Mouse (Mus musculus) liver (tissue): ENCODE data around the gene Cacna2d2.
A peak's percentile ranks its signal among the peaks of the same experiment; 100 is the strongest.

Experiments used
- DNase-seq: peaks from one replicate; pipeline ENCODE4 v3.0.0-alpha.2; 2020; ENCODE audit warnings: mixed read lengths

Cacna2d2 gene

DNA sequence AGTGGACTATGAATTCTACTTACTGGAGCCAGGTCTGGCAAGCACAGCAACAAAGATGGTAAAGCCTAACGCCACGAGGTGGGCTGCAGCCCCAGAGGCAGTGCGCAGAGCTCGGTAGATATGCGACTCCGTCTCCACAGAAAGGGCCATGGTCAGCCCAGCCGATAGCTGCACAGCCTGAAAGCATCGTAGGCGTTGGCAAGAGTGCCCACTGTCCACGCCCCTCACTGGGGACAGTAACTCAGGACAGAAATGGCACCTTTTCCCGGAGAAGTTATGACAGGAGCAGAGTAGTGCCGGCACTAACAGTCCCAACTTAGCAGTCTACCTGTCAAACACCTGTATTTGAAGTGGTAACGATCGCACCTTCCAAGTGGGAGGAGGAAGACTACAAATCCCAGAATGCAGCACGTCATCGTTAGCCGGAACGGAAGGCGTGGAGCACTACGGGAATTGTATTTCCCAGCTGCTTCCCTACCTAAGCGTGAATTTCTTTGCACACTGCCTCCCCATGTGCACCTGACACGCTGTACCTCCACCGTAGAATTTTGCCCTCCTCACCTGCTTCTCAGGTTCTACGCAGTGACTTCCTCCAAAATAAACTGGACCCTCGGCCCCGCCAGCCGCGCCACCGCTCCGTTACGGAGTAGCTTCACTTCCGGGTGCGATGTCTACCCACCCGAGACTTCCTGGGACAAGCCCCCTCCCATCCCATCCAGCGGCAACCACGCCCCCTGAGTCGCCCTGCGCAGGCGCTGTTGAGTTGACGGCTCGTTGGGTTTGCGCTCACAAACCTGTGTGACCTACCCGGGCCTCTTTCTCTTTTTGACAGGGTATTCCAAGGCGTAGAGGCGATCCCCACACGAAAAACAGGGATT, 142.3 kb downstream of the Cacna2d2 start, which contains the start of the genes Cyb561d2 and Nprl2:
Gene Cyb561d2 (minus strand): TSS at position 720 of the 878 bp plus-strand sequence.
Gene Nprl2 (plus strand): TSS at position 753 of the 878 bp plus-strand sequence.
- peak; percentile 91 for DNase-seq

DNA sequence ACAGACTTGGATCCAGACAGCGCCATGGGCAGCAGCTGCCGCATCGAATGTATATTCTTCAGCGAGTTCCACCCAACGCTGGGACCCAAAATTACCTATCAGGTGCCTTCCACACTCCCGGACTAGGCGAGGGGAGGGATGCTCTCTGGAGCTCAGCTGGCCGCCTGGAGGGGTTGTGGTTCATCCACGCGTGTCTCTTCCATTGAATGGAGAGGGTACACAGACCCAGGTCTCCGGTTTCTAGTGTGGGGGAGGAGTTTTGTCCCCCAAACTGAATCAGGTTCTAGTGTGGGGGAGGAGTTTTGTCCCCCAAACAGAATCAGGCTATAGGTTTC, 142.9 kb downstream of the Cacna2d2 start:
- DNase-seq: no peak

DNA sequence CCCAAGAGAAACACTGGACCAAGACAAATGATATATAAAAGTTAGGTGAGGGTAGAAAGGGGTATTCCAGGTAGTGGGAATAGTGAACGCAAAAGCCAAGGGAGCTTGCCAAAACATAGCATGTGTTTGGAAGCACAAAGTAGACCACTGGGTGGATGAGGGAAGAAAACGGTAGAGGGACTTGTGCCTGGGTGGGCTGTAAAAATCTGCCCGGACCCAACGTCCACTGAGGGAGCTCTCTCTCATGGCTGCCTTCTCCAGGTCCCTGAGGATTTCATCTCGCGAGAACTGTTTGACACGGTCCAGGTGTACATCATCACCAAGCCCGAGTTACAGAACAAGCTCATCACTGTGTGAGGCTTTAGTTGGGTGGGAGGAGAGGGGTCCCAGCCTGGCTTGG, 143.3 kb downstream of the Cacna2d2 start:
- no peak for DNase-seq

DNA sequence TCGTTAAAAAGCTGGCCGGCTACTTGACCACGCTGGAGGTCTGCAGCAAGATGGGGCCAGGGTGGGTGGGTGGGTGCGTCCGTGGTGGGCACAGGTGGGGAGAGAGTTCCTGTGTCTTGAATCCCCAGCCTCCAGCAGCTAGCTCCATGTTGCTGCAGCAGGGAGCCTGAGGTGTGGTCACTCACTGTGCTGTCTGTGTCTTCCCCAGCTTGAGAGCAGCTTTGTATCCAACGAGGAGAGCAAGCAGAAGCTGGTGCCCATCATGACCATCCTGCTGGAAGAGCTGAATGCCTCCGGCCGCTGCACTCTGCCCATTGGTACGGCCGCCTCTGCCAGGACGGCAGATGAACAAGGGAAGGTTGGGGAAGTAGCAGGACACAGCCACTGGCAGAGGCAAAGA, 143.9 kb downstream of the Cacna2d2 start:
- DNase-seq: no peak

DNA sequence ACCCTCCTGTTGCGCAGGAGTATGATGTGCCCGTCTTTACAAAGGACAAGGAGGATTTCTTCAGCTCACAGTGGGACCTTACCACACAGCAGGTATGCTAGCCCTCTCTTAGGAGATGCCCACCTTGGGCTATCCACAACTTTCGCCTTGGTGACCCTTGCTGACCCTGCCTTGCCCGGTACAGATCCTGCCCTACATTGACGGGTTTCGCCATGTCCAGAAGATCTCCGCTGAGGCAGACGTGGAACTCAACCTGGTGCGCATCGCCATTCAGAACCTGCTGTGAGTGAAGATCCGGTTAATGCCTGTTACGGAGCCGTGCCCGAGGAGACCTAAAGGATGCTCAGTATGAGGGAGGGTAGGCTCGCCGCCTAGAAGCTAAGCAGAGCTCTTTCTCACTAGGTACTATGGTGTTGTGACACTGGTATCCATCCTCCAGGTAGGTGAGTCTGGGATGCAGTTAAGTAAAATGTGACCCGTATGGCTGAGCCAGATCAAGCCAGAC, 144.8 kb downstream of the Cacna2d2 start:
- DNase-seq: no peak

DNA sequence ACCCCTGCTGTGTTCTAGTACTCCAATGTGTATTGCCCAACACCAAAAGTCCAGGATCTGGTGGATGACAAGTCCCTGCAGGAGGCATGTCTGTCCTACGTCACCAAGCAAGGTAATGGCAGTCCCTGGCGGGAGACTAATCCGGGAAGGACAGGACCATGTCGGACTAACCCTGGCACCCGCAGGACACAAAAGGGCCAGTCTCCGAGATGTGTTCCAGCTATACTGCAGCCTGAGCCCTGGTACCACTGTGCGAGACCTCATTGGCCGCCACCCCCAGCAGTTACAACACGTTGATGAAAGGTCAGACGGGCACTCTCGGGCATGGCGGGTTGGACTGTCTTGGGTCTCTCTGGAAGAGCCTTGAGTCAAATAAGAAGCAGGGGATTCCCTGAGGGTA, 145.3 kb downstream of the Cacna2d2 start:
- no peak for DNase-seq

DNA sequence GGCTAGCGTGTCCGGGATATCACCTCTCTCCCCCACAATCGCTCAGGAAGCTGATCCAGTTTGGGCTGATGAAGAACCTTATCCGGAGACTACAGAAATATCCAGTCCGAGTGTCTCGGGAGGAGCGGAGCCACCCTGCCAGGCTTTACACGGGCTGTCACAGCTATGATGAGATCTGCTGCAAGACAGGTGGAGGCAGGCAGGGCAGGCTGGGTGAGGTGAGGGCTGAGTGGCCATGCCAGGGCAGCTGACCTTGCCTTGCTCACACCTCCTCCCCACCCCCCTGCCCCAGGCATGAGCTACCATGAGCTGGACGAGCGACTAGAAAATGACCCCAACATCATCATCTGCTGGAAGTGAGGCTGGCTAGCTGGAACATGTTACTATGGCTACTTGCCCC, 145.8 kb downstream of the Cacna2d2 start:
- no peak for DNase-seq

DNA sequence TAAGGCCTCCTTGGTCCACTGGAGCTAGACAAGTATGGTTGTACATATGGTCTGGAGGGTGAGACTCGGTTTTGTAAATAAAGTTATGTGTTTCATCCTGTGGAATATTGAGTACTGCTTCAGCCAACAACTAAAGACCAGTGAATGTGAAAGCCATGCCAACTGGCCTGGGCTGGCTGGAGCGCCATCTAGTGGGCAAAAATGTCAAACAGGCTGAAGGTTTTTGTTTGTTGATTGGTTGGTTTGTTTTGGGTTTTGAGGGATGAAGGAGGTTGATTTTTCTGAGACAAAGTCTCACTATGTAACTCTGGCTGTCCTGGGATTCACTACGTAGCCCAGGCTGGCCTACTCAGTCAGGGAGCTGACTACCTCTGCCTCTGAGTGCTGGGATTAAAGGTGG, 146.2 kb downstream of the Cacna2d2 start:
- peak; percentile 78 for DNase-seq

DNA sequence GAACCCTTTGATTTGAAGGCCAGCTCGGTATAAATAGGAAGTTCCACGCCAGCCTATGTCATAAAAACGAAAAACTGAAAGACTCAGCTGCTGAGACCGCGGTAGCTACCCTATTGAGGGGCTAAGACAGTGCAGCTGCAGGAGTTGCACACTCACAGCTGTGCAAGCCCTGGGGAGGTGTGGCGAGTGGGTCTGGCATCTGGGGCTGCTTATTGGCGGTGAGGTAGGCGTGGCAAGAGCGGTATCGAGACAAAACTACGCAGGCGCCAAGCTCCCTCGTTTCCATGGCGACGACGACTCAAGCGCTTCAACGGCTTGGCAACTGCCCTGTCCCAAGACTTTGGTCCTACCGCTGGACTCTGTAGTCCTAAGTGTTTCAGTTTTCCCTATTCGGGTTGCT, 147.6 kb downstream of the Cacna2d2 start, which contains the start of gene Zmynd10:
Gene Zmynd10 (plus strand): TSS at position 273 of the 400 bp plus-strand sequence.
- DNase-seq: peak; percentile 89

DNA sequence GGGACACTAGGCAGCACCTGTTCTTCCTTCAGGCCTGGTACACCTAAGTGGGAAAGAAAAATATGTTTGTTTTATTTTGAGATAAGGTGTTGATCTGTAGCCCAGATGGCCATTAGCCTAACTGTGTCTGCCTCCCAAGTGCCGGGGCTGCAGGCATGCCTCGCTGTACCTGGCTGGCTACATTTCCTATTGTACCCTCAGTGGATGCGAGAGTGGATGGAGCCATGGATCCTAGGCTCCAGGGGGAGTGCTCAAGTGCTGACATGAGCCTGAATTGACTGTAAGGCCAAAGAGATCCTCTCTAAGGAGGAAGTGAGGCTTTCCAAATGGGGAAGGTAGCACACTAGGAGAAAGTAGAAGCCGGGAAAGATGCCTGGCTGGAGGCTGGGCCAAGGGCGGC, 148.5 kb downstream of the Cacna2d2 start:
- no peak for DNase-seq

DNA sequence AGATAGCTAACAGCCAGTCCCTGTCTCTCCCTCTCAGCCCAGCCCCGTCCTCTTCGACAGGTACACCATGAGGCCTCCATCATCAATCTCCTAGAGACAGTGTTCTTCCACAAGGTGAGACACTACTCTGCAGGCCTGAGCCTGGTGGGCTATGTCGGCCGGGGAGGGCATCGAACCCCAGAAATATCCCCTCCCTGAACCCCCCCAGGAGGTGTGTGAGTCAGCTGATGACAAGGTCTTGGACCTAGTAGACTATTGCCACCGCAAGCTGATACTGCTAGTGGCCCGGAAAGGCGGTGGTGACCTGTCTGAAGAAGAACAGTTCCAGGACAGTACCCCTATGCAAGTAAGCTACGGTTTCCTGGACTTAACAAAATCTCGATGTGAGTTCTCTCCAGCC, 149.4 kb downstream of the Cacna2d2 start:
- no peak for DNase-seq

DNA sequence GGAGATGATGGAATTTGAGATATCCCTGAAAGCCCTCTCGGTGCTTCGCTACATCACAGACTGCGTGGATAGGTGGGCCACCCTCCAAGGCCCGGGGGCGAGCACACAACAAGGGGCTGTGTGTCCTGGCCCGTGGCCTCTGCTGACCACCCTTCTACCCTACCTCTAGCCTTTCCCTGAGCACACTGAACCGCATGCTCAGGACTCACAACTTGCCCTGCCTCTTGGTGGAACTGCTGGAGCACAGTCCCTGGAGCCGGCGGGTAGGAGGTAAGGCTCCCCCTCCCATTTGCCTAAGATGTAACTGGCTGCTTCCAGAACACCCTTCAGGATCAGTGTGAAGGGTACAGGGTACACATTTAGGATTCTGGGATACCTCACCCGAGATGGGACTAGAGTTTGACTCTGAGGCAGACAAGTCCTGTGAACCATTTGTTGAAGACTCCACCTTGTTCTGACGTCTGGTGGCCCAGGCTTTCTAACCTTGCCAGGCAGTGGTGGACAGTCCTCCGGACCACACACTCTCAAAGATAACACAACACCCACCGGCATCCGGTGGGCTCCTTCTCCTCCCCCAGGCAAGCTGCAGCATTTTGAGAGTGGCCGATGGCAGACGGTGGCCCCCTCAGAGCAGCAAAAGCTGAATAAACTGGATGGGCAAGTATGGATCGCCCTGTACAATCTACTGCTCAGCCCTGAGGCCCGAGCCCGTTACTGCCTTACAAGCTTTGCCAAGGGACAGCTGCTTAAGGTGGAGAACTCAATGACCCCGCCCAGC, 150.1 kb downstream of the Cacna2d2 start:
- no peak for DNase-seq

DNA sequence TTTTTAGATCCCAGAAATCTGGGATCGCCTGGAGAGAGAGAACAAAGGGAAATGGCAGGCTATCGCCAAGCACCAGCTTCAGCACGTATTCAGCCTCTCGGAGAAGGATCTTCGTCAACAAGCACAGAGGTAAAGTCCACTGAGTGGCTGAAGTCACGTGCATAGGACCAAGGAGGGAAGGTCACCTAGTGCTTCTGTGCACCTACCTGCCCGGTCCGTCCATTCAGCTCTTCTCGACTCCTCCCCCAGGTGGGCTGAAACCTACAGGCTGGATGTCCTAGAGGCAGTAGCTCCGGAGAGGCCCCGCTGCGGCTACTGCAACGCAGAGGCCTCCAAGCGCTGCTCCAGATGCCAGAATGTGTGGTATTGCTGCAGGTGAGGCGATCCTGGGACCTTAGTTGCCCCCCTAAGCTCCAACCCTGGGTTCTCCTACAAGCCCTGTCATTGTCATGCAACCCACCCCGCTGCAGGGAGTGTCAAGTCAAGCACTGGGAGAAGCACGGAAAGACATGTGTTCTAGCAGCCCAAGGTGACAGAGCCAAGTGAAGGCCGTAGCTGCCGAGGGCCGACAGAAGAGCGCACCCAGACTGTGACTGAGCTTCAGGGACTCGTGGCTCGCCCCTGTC, 151.2 kb downstream of the Cacna2d2 start:
- no peak for DNase-seq

DNA sequence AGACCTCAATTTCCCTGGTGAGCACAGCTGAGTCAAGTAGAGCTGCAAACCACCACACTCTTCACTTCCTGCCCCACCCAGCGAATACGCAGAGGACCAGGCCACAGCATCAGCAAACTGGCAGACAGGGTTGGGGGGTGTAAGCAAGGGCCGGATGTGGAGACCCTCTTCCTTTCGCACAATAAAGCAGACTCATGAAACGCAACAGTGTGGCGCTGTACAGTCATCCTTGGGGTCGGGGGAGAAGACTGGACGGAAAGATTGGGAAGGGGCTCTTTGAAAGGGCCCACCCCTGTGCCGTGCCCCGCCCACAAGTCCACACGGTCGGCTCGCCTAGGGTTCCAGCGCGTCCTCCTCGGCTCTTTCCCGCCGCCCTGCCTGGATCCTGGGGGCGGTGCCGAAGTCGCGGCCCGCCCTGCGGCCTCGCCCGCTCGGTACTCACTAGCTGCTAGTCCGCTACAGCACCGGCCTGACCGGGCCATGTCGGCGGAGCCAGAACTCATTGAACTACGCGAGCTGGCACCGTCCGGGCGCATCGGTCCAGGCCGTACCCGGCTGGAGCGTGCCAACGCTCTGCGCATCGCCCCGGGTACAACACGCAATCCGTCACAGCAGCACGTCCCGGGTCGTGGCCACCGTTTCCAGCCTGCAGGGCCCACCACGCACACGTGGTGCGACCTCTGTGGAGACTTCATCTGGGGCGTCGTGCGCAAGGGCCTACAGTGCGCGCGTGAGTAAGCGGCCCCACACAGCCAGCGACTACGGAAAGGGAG, 151.9 kb downstream of the Cacna2d2 start, which contains the start of gene Rassf1:
Gene Rassf1 (plus strand): TSS at position 439 of the 773 bp plus-strand sequence.
- peak; percentile 85 for DNase-seq

DNA sequence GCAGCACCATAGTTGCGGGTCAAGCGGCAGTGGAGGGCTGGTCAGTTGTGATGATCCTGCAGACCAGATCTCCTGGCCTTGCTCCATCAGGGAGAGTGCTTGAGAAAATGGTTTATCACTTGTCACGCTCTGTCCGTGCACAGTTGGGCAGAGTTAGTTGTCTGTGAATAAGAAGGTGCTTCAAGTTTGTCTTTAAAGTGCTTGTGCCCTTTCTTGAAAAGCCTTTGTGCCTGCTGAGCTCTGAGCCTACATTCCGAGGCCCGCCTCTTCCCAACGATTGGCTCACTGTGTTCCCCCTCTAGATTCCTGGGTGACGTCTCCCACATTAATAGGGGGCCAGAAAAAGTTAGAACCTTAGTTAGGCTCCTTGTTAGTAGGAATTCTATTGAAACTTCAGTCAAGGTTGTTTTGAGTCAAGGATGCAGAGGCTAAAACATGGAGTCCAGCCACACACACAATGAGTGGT, 152.5 kb downstream of the Cacna2d2 start:
- no peak for DNase-seq

DNA sequence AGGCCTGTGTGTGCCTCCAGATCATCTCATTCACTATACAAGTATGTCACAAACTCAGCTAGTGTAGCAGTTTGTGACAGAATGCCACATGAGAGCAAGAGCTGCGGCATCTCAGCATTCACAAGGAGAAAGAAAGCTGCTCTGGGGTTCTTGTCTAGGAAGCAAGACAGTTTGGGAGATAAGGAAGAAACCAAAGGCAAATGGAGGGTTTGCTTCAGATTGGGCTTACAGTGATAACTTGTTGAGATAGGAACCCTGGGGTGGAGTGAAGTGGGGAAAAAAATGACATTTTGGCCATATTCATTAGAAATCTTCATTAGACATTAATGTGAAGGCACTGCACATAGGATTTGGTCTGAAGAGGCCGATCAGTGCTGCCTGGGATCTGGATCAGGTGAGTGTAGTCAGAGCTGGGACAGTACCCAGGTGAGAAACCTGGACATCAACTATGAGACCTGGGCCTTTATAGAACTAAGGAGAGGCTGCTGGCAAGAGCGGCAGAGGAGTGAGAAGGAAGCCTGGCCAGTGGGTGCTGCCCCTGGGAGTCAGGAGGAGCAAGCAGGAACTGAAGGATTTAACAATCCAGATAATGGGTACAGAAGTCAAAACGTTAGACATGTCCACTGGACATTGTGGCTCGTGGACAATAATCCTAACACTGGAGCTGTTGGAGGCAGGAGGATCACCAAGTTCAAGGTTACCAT, 153.4 kb downstream of the Cacna2d2 start:
- DNase-seq: no peak

DNA sequence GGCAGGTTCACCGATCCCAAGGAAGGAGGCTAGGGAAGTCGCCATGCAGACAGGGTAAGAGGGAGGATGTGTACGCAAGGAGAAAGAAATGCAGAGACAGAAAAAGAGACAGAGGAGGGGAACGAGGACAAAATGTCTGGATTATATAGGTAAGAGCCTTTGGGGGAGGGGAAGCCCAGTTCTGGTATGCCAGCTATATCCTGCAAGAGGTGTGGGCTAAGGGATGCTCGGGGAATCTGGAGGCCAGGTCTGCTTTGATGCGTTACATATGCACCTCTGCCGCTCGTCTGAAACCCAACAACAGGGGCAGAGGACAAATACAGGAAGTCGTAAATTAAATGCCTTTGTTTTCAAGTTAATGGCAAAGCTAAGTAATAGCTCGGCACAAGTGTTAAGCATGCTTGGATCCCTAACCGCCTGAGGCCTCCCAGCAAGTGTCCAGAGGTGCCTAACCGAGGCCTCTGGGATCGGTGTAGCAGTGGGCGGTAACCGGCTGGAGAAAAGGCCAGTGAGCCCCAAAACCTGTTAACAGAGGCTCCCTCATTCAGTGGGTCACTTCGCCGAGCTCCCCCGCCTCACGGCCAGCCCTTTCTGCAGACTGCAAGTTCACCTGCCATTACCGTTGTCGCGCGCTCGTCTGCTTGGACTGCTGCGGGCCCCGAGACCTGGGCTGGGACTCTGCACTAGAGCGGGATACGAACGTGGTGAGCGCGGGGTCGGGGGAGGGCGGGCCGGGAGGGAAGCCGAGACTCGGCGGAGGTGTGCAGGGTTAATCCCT, 154.3 kb downstream of the Cacna2d2 start:
- no peak for DNase-seq

DNA sequence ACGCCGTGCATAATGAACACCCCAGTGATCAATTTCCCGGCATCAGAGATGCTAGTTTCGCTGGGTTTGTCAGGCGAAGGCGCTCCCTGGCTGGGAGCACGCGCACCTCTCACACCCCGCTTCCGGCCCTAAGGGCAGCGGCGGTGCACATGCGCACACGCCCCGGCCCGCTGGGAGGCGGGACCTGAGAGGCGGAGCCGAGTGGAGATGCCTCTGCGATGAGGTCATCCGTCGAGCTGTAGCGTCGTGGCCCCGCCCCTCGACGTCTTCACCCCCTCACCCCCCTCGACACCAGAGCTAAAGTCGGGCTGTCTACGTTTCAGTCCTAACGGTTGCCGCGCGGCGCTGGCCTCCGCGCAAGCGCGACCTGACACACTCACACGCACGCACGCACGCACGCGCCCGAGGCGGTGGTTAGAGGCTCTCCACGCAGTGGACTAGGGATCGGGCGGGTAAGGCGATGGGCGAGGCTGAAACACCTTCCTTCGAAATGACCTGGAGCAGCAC, 155.0 kb downstream of the Cacna2d2 start:
- peak; percentile 98 for DNase-seq

DNA sequence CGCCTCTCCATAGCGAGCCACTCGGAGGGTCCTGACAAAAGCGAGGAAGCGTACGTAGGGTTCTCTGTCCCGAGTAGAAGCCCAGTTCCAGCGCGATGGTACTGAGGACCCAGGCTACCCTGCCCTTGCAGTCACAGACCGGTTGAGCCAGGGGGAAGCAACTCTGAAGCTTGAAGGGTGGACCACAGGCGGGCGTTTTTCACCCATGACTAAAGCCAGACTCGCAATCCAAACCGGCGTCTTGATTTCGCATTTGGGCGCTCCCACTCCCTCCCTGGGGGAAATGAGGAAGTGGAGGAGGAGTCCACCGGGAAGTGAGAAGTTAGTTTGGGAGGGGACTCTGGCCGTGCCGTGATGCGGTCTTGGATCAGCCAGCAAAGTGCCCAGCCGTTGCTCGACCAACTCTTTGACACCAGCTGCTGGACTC, 155.6 kb downstream of the Cacna2d2 start:
- DNase-seq: peak; percentile 62

DNA sequence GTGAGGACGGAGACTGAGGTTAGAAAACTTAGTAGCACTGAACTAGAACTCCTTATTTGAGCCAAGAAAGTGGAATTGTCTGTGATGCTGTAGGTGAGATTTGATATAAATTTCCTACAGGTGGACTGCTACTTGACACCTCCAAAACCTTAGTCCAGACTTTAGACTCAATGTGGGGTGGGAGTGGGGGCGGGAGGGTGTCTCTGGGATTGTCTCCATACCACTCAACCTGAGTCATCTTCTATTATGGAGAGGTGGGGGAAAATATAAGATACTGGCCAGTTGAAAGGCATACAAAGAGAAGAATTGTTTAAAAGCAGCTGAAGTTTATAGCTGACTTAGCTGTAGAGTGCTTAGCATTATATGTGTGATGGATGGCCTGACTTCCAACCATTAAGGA, 156.3 kb downstream of the Cacna2d2 start:
- DNase-seq: no peak
